Mouse (Mus musculus) Muller cell, postnatal 12 days (primary cell): ENCODE data around the gene Calcoco2.

Experiments used
- DNase-seq: peaks from one replicate; pipeline ENCODE4 v3.0.0-alpha.2; 2015; ENCODE audit errors: inconsistent ontology term

The Calcoco2 gene

GRCm38 (mm10) chr11:96080736-96081135, 31.0 kb downstream of the Calcoco2 start:
- no peak for DNase-seq

DNA sequence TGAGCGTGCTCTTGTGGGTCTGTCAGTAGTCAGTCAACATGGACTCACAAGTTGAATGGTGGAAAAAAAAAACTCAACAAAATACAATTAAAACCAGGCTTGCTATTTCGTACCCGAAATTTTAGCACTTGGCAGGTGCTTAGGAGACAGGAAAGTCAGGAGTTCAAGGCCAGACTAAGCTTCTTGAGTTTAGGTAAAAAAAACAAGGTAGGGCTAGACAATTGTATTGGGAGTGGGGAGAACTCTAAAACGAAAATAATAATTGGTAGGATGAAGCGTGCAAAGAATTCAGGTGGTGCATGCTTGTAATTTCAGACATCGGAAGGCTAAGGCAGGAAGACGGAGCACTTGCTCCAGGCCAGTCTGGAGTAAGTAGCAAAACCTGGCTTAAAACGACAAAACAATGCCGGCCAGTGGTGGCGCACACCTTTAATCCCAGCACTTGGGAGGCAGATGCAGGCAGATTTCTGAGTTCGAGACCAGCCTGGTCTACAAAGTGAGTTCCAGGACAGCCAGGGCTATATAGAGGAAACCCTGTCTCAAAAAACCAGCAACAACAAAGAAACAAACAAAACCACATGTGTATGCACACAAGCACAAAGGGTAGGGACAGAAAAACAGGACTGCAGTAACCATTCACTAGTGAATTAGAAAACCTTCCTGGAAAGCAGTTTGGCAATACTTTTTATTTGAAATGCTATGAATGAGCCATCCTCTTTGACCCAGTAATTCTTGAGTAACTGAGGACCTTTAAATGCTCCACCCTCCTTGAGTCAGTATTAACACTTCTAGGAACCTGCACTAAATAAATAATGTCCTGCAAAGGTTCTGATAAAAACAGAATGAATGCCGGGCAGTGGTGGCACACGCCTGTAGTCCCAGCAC, 35.3 kb downstream of the Calcoco2 start:
- DNase-seq, result no peak

DNA sequence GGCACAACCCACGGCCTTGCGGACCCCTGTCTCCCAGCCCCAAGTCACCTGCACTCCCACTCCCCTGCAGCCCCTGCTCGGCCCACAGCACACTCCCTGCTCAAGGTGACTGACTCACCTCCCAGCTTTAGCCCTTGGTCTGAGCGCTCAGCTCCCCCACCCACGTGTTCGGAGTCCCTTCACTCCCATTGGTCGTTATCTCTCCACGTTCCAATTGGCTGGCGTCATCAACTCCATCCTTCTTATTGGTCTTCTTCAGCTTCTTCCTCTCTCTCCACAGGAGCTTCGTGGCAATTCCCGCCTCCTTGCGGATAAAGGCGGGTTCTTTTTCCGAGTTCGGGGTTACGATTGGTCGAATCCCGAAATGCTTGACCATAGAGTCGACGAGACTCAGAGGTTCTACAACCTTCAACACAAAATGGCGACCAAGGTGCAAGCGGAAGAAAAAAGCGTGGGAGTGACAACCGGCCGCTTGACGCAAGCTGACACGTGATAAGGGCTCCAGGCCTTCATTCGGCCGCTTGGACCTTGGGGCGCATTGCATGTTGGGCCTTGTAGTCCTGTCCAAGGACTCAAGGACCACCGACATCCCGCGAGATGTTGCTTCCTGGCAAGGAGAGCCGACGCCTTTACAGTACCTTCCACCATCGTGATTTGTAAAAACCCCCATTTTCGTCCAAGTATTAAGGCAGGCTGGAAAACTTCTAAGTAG, 36.1 kb downstream of the Calcoco2 start, which contains the start of gene Atp5g1:
Gene Atp5g1, minus strand, starts transcription at position 162 of the 712 bp plus-strand sequence.
- peak; percentile 98 for DNase-seq

- DNase-seq, result no peak
Observed at GRCm38 (mm10) chr11:96075177-96075508, 36.6 kb downstream of the Calcoco2 start.

DNA sequence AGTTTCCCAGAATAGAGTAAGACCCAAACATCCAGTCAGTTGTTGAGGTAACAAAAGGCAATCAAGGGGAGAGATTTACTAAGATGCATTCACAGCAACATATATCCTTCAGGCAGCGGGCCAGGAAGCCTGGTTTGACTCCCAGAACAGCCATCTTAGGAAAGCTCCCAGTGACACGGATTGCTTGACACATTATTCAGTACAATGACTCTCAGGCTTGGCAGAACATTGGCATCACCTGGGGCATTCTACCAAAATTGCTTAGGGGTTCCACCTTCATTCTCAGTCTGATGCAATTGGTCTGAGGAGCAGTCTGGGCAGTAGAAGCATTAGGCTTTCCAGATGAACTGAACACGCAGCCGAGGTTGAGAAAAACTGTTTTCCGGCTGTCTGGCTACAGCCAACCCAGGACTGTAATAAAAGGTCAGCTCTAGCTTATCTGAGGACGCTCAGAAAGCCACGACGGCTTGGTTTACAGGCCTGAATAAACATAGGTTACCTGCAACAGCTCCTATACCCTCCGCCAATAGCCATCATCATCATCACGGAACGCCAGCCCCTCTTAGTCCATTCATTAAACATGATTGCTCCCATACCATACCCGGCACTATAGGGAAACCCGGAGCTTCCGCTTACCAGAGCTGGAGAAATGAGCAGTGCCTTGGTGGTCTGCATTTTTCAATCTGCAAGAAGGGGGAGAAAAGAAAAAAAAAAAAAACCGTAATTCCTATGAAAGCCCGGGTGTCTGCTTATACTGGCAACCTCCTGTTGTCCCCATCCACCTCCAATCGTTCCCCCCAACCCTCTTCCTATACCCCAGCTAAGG, 37.2 kb downstream of the Calcoco2 start:
- DNase-seq, result no peak

- DNase-seq, result no peak
Observed at GRCm38 (mm10) chr11:96073295-96073993, 38.3 kb downstream of the Calcoco2 start.

DNA sequence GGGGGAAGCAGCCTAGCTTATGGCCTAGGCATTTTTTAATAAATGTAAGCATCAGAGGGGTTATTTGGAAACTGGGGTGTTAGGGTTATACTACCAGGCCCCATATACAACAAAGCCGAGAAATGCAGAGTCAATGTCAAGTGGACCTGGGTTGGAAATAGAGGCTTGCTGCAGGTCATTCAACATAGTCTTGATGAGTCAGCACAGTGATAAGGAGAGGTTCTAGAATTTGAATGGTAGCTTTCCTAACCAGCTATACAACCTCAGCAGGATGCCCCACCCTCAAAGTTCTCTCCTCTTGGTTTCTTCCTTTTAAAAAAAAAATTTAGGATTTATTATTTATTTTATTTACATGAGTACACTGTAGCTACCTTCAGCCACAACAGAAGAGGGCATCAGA, 40.8 kb downstream of the Calcoco2 start:
- no peak for DNase-seq

- no peak for DNase-seq
Observed at GRCm38 (mm10) chr11:96070353-96070752, 41.4 kb downstream of the Calcoco2 start.

DNA sequence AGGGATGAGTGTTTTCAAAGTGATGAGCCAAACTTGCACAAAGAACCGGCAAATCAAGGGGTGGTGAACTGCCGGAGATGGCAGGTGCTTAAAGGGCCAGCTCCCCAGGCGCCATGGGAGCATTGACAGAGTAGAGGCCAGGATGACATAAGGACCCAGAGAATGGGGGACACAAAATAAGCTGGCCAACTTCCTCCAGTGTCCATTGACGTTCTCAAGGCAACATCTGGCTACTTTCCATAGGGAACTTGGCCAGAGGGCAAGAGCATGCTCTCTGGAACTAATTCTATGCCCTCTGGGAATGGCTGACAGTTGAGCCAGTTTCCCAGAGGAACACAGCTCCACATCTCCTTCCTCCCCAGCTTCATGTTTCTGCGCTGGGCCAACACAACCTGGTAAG, 43.5 kb downstream of the Calcoco2 start:
- DNase-seq, result no peak

GRCm38 (mm10) chr11:96065215-96065911, 46.4 kb downstream of the Calcoco2 start, which contains the start of gene Ube2z:
Gene Ube2z, minus strand, starts transcription at chr11:96065388.
- DNase-seq, result peak; percentile 99

GRCm38 (mm10) chr11:96064521-96065214, 47.1 kb downstream of the Calcoco2 start:
- no peak for DNase-seq

- no peak for DNase-seq
Observed at GRCm38 (mm10) chr11:96058309-96058708, 53.5 kb downstream of the Calcoco2 start.

GRCm38 (mm10) chr11:96050854-96051253, 60.9 kb downstream of the Calcoco2 start:
- DNase-seq, result no peak

DNA sequence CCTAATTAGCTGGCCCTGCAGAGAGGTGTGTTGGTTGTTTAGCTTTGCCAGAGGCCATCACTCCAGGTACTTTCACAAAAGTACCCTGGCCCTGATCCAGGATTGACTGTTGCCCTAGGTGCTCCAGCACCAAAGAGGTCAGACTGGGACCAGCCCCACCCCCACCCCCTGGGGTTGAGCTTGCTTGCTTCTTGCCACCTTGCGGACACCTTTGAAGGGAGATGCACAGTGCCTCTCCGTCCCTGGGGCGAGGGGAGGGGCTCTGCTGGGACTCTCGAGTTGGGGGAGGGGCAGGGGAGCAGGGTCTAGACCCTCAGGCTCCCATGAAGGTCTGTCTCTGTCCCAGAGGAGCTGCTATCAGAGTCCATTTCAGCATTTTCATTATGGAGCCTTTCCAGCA, 61.8 kb downstream of the Calcoco2 start:
- DNase-seq, result no peak
